Mouse (Mus musculus) gastrocnemius, postnatal 4 days (tissue): Measurements from ENCODE around the gene Ptpn18. TPM values are rescaled to one million over a fixed set of nuclear protein-coding genes. Genes with fewer than 3 reads are reported as not detected.
"Not testable (repeated sequence)": the region's sequence is repeated elsewhere in the genome, so short reads cannot be mapped to it uniquely, and the experiment has no call there.

Experiments
- DNase-seq, 2 experiments: peaks; one replicate each; pipeline ENCODE4 v3.0.0; 2021 to 2022; ENCODE audit warnings: low spot score in 2 of 2, mixed read lengths in 2 of 2
- microRNA-seq: library from miRNA; unstranded; fragments of <30 nt; microRNA quantifications from one replicate; pipeline ENCODE4 v1.2.0, GENCODE M21; 2021
- total RNA-seq, 2 experiments: library from RNA; stranded (reverse); gene quantifications; 2 replicates each; pipeline ENCODE4 v1.2.3; 2021

Ptpn18 gene
- total RNA-seq, 2 experiments from 2014 or later, result 8.4 to 9.3 TPM

GRCm38 (mm10) chr1:34513068-34513467 is 53.5 kb downstream of the Ptpn18 start:
- no peak for DNase-seq

- no peak for DNase-seq
Measured at GRCm38 (mm10) chr1:34516595-34516994, 57.0 kb downstream of the Ptpn18 start.

GRCm38 (mm10) chr1:34517297-34517696 is 57.7 kb downstream of the Ptpn18 start:
- DNase-seq, result not testable (repeated sequence)

- not testable (repeated sequence) for DNase-seq
Measured at GRCm38 (mm10) chr1:34517797-34518196, 58.2 kb downstream of the Ptpn18 start.

GRCm38 (mm10) chr1:34518259-34518658 is 58.7 kb downstream of the Ptpn18 start:
- no peak for DNase-seq

- DNase-seq, result no peak
Measured at GRCm38 (mm10) chr1:34522205-34522849, 62.8 kb downstream of the Ptpn18 start.

GRCm38 (mm10) chr1:34522850-34523244 is 63.3 kb downstream of the Ptpn18 start:
- DNase-seq, result no peak

- no peak for DNase-seq
Measured at GRCm38 (mm10) chr1:34523647-34524046, 64.1 kb downstream of the Ptpn18 start.

Small RNA genes lying within 50 kb of the gene (microRNA-seq; reads per million reads assigned to microRNA genes)
- not detected for gene Mir5103

Other genes with a start within 250 kb of the Ptpn18 start
- gene Ccdc115, start 20.1 kb upstream of the Ptpn18 start, total RNA-seq, result 10 to 100 TPM; 17.2 to 20.9 TPM
- gene Imp4, start 19.9 kb upstream of the Ptpn18 start, total RNA-seq, result 10 to 100 TPM; 26.5 to 27.7 TPM
- gene Prss39, start 38.6 kb downstream of the Ptpn18 start, total RNA-seq, result not detected
- gene Cfc1, start 75.9 kb downstream of the Ptpn18 start, total RNA-seq, result not detected
- gene Prss40, start 101.2 kb downstream of the Ptpn18 start, total RNA-seq, result not detected
- gene Amer3, start 119.9 kb downstream of the Ptpn18 start, total RNA-seq, result not detected